Mouse (Mus musculus) bone marrow, adult 2 months (tissue): Measurements from ENCODE around the gene Ssbp3.

Source experiments
- CTCF ChIP-seq: fragments of 200-500 bp; IDR thresholded peaks from 2 replicates; pipeline ENCODE4 v1.5.1; 2011; ENCODE audit warnings: low read length, control low read depth; ENCODE audit not compliant: control insufficient read depth, insufficient read depth
- POLR2A ChIP-seq: fragments of 200-500 bp; IDR thresholded peaks from 2 replicates; pipeline ENCODE4 v1.6.1; 2011; ENCODE audit warnings: low read depth, mild to moderate bottlenecking, control low read depth, low read length, borderline replicate concordance; ENCODE audit not compliant: control insufficient read depth

DNA sequence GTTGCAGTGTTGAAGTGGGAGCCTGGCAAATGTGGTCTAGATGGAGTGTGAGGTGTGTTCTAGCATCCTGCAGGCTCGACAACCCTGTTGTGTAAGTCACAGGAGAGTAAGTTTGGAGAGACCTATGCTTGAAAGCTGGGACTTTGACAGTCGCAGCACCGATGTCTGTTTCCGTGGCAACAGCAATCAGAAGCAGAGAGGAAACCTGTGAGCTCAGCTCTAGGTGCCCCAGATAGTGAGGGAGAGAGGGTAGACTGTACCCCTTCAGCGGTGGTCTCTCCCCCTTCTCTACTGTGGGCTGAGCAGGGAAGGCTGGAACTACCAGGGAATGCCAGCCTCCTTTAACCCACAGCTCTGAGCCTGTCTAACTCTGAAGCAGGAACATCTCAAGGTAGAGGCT, 11.6 kb upstream of the Ssbp3 start:
- TF ChIP-seq POLR2A = no peak
- no peak for TF ChIP-seq CTCF
